Mouse (Mus musculus) limb, embryonic 10.5 days (tissue): ENCODE data around the gene 4930415O20Rik. TPM values are rescaled to one million over a fixed set of nuclear protein-coding genes. Genes with fewer than 3 reads are reported as not detected.

Source experiments
- DNase-seq: peaks from one replicate; pipeline ENCODE4 v3.0.0-alpha.2; 2017; ENCODE audit warnings: low spot score
- H3K27ac ChIP-seq: fragments of 300-500 bp; sonication (generic); 2 replicates; pipeline ENCODE4 v1.5.1; 2016; ENCODE audit warnings: mild to moderate bottlenecking
- H3K27me3 ChIP-seq: fragments of 300-500 bp; sonication (generic); 2 replicates; pipeline ENCODE4 v1.6.1; 2016; ENCODE audit warnings: low read depth, mild to moderate bottlenecking; ENCODE audit not compliant: poor library complexity, severe bottlenecking
- H3K36me3 ChIP-seq: fragments of 300-500 bp; sonication (generic); 2 replicates; pipeline ENCODE4 v1.6.1; 2016; ENCODE audit warnings: mild to moderate bottlenecking, moderate library complexity
- H3K4me1 ChIP-seq: fragments of 300-500 bp; sonication (generic); 2 replicates; pipeline ENCODE4 v1.6.1; 2016
- H3K4me3 ChIP-seq: fragments of 300-500 bp; sonication (generic); 2 replicates; pipeline ENCODE4 v1.5.1; 2016; ENCODE audit warnings: mild to moderate bottlenecking, moderate library complexity
- H3K9me3 ChIP-seq: fragments of 300-500 bp; sonication (generic); replicated peaks from 2 replicates; pipeline ENCODE4 v1.6.1; 2016; ENCODE audit warnings: mild to moderate bottlenecking
- WGBS: fragments of 180-500 bp; shearing (Covaris S2); methylation state at CpG from one replicate; pipeline ENCODE4 v1.1.7; 2016; 5-methylcytosine and 5-hydroxymethylcytosine counted together
- polyA plus RNA-seq: library from polyadenylated mRNA; unstranded; fragments of >200 nt; fragmentation: Nextera tagmentation; extraction: Ambion mirVana; gene quantifications from 2 replicates; pipeline ENCODE4 v1.2.1, GENCODE M21; 2016

Gene 4930415O20Rik
- polyA plus RNA-seq, 1 experiment from 2014 or later, result 0.28 TPM

- DNase-seq, result no peak
- WGBS, result 72% methylated on average over 13 of the region's 13 CpGs
- 0 out of 2 replicates have a peak overlapping the region, but pooled peaks have one; percentile 4 for H3K27ac ChIP-seq
- peaks cover 97% of the 10 kb centered on the region for H3K36me3 ChIP-seq
- 0 out of 2 replicates have a peak overlapping the region, but pooled peaks have one; percentile 22 for H3K4me3 ChIP-seq
- no peaks in the 10 kb centered on the region for H3K9me3 ChIP-seq
- H3K27me3 ChIP-seq, result no peaks in the 10 kb centered on the region
- H3K4me1 ChIP-seq, result peaks cover 38% of the 10 kb centered on the region
Observed at GRCm38 (mm10) chr15:98602191-98602881, 31.5 kb downstream of the 4930415O20Rik start.

DNA sequence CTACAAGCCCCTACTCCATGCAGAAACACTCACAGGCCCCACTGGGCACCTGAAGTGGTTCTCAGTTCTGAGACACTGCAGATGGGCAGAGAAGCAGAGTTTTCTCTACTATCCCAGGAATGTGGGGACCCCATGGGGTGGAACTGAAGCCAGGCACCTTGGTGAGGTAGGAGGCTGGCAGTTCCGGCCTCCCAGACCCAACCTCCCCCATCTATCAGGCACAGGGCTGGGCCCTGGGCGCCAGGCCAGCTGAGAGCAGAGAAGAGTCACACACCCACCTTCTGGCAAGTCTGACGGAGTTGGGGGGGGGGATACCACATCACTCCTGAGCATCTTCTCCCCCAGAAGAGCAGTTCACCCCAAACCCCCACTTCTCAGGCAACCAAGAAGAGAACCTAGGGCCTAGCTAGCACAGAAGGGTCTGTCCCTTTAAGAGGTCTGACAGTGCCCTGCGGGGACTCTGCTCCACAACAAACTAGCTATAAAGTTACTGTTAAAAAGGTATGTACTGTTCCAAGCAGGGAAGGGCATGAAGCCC, 32.2 kb downstream of the 4930415O20Rik start:
- Histone ChIP-seq H3K27ac (0 out of 2 replicates have a peak overlapping the region, but pooled peaks have one; percentile 4), H3K4me3 (no peak overlapping the region), H3K9me3 (no peaks in the 10 kb centered on the region), H3K4me1 (peaks cover 44% of the 10 kb centered on the region), H3K36me3 (peaks cover 91% of the 10 kb centered on the region), H3K27me3 (no peaks in the 10 kb centered on the region)
- no peak for DNase-seq
- 60% methylated on average over 4 of the region's 4 CpGs for WGBS

DNA sequence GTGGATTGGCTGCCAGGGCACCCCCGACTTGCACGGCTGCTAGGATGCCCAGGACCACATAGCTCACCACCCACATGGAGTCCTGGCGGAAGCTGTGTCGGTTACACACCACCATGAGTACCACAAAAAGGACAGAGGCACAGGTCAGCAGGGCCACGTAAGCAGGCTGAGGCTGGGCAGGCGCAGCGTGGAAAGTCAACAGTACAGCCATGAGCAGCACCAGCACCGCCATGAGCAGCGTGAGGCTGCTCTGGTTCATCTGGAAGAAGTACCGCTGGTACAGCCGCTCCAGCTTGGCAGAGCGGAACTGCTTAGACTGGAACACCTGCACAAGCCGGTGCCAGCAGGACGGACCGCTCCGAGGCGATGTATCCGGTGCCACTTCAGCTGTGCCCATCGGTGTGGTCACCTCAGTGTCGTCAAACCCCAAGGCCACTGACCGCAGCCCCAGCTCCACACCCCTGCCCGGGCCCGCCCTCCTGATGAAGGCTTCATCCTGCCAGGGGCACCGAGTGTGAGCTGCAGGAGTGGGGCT, 33.3 kb downstream of the 4930415O20Rik start:
- Histone ChIP-seq H3K9me3 (no peaks in the 10 kb centered on the region), H3K4me3 (no peak overlapping the region), H3K4me1 (peaks cover 52% of the 10 kb centered on the region), H3K27ac (no peak overlapping the region), H3K36me3 (peaks cover 80% of the 10 kb centered on the region), H3K27me3 (no peaks in the 10 kb centered on the region)
- 95% methylated on average over 24 of the region's 24 CpGs for WGBS
- no peak for DNase-seq

DNA sequence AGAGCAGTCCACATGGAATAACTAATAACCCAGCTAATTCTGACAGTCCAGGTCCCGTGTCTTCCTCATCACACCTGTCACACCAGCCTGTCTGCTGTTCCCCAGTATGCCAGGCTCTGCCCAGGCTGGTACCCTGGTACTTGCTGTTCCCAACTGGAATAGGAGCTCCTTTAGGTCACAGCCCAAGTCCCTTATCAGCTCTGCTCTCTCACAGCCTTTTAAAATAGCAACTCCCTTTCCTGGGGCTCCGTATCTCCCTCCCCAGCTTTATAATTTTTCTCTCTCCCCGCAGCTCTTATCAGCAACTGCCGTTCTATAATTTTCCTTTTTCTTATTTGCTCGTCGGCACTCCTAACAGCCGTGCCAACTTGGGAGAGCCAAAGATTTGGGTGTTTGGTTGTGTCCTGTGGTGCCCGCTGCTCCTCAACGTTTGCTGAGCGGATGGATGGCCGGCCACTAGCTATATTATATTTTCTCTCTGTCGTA, 35.3 kb downstream of the 4930415O20Rik start:
- 0 out of 2 replicates have a peak overlapping the region, but pooled peaks have one; percentile 2 for H3K4me3 ChIP-seq
- H3K9me3 ChIP-seq, result no peaks in the 10 kb centered on the region
- 93% methylated on average over 12 of the region's 12 CpGs for WGBS
- peaks cover 62% of the 10 kb centered on the region for H3K36me3 ChIP-seq
- peaks cover 64% of the 10 kb centered on the region for H3K4me1 ChIP-seq
- DNase-seq, result no peak
- H3K27me3 ChIP-seq, result no peaks in the 10 kb centered on the region
- H3K27ac ChIP-seq, result no peak overlapping the region

DNA sequence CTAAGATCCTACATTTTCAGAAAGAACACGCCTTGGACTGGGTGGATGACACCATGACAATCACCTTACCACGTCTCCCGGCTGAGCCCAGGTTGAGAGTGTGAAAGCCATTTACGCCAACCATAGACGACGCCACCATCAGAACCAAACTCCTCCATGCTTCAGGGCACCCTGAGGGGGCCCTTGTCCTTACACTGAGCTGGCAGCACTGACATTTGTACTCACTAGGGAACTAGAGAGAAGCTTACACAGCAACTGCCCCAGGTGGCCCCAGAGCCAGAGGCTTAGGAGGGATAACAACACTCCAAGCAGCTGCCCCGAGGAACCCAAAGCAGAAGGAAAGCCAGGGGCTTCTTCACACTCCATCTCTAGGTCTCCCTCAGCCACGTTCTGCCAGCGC, 35.9 kb downstream of the 4930415O20Rik start:
- Histone ChIP-seq H3K4me1 (peaks cover 64% of the 10 kb centered on the region), H3K9me3 (no peaks in the 10 kb centered on the region), H3K36me3 (peaks cover 56% of the 10 kb centered on the region), H3K4me3 (peak overlapping the region; percentile 91; the same call in 1 of the 2 replicates), H3K27me3 (no peaks in the 10 kb centered on the region), H3K27ac (no peak overlapping the region)
- 59% methylated on average over 9 of the region's 9 CpGs for WGBS
- no peak for DNase-seq

GRCm38 (mm10) chr15:98607557-98607956, 36.8 kb downstream of the 4930415O20Rik start:
- Histone ChIP-seq H3K27ac (peak overlapping the region; percentile 98; the same call in 1 of the 2 replicates), H3K9me3 (no peaks in the 10 kb centered on the region), H3K4me3 (peak overlapping the region; percentile 91), H3K27me3 (no peaks in the 10 kb centered on the region), H3K4me1 (peaks cover 60% of the 10 kb centered on the region), H3K36me3 (peaks cover 47% of the 10 kb centered on the region)
- WGBS, result 36% methylated on average over 4 of the region's 4 CpGs
- no peak for DNase-seq

DNA sequence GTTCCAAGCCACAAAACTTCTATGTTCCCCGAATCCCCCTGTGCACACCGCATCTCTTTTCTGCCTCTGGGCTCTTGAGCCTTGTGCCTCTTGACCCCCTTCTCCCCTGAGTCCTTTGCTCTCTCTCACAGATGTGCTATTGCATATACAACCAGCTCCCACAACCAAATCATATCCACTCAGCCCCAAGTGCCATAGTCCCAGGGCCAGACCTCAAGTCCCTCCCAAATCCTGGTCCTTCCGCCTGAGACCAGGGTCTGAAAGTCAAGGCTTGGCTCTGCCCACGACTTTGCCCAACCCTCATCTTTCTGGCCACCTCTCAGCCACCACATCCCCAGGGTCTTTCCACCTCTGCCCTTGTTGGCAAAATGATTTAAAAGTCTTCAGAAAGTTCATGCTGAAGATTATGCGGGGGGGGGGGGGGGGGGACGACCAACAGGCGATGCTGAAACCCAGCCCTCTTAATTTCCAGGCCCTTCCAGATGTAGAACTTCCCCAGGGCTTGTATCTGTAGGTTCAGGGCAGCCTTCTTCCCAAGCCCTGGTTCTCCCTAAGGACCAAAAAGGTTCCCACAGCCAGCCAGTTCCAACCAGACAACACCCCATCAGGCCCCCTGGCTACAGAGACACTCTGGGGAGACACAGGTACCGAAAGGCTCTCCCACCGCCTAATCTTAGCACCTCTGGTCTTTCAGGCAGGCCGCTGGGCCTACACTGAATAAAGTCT, 37.4 kb downstream of the 4930415O20Rik start:
- Histone ChIP-seq H3K27me3 (no peaks in the 10 kb centered on the region), H3K9me3 (no peaks in the 10 kb centered on the region), H3K27ac (peak overlapping the region; percentile 98), H3K4me1 (peaks cover 53% of the 10 kb centered on the region), H3K4me3 (peak overlapping the region; percentile 91), H3K36me3 (peaks cover 41% of the 10 kb centered on the region)
- DNase-seq, result peak; percentile 37
- WGBS, result 19% methylated on average over 10 of the region's 10 CpGs

DNA sequence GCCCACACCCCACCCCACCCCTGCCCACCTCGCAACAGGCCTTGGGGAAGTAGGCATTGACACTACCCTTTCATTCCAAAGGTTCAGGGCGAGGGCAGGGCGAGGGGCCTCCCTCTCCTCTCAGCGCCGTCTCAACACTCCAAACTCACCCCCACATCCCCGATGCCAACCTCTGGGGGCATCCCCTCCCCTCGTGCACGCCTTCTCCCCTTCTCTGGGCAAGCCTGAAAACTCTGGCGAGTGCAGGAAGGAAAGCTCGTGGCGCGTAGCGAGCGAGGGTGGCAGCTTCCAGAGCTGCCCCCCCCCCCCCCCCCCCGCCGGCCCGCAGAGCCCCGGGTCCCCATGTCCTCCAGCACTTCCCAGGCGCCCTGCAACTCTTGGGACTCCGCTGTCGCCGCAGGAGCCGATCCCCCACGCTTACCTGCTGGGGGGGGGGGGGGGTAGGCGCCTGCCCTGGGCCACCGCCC, 38.0 kb downstream of the 4930415O20Rik start:
- DNase-seq, result peak; percentile 61
- peak overlapping the region; percentile 91 for H3K4me3 ChIP-seq
- H3K27me3 ChIP-seq, result no peaks in the 10 kb centered on the region
- H3K36me3 ChIP-seq, result peaks cover 35% of the 10 kb centered on the region
- 0% methylated on average over 11 of the region's 26 CpGs for WGBS
- no peaks in the 10 kb centered on the region for H3K9me3 ChIP-seq
- H3K4me1 ChIP-seq, result peaks cover 47% of the 10 kb centered on the region
- H3K27ac ChIP-seq, result peak overlapping the region; percentile 98

- WGBS, result 1% methylated on average over 68 of the region's 75 CpGs
Observed at GRCm38 (mm10) chr15:98609331-98610130, 38.7 kb downstream of the 4930415O20Rik start, which contains the start of gene Adcy6. Gene Adcy6, minus strand, starts transcription at chr15:98610076.

GRCm38 (mm10) chr15:98610131-98610633, 39.4 kb downstream of the 4930415O20Rik start:
- peak overlapping the region; percentile 91 for H3K4me3 ChIP-seq
- peaks cover 51% of the 10 kb centered on the region for H3K4me1 ChIP-seq
- H3K27ac ChIP-seq, result peak overlapping the region; percentile 98
- 4% methylated on average over 12 of the region's 12 CpGs for WGBS
- H3K36me3 ChIP-seq, result peaks cover 21% of the 10 kb centered on the region
- H3K9me3 ChIP-seq, result no peaks in the 10 kb centered on the region
- DNase-seq, result peak; percentile 61
- H3K27me3 ChIP-seq, result no peaks in the 10 kb centered on the region

More at GRCm38 (mm10) chr15:98609331-98610130, 38.7 kb downstream of the 4930415O20Rik start, which contains the start of gene Adcy6:
- no peaks in the 10 kb centered on the region for H3K27me3 ChIP-seq
- peak within 1 kb of the TSS; percentile 91 for H3K4me3 ChIP-seq
- peaks cover 45% of the 10 kb centered on the region for H3K4me1 ChIP-seq
- no peaks in the 10 kb centered on the region for H3K9me3 ChIP-seq
- DNase-seq, result peak; percentile 91
- peak within 1 kb of the TSS; percentile 98 for H3K27ac ChIP-seq
- H3K36me3 ChIP-seq, result peaks cover 28% of the 10 kb centered on the region

- Histone ChIP-seq H3K36me3 (peaks cover 2% of the 10 kb centered on the region; the same call in 1 of the 2 replicates), H3K27me3 (no peaks in the 10 kb centered on the region), H3K27ac (no peak overlapping the region), H3K4me1 (peaks cover 58% of the 10 kb centered on the region), H3K4me3 (no peak overlapping the region), H3K9me3 (no peaks in the 10 kb centered on the region)
- WGBS, result 92% methylated on average over 3 of the region's 3 CpGs
- DNase-seq, result no peak
Observed at GRCm38 (mm10) chr15:98612229-98612628, 41.4 kb downstream of the 4930415O20Rik start.
